Mouse (Mus musculus) heart, embryonic 11.5 days (tissue): ENCODE measurements around the gene Srgap3. TPM values are rescaled to one million over a fixed set of nuclear protein-coding genes. Genes with fewer than 3 reads are reported as not detected.

Experiments used
- ATAC-seq: fragments of 200-750 bp; cut with Nextera tagmentation; replicated peaks from 2 replicates; pipeline ENCODE4 v1.8.0; 2017; ENCODE audit warnings: moderate library complexity; ENCODE audit not compliant: insufficient number of reproducible peaks, low FRiP score, low TSS enrichment
- H3K27ac ChIP-seq: fragments of 300-500 bp; sonication (generic); 2 replicates; pipeline ENCODE4 v1.5.1; 2014; ENCODE audit warnings: mild to moderate bottlenecking, low read depth, low read length
- H3K27me3 ChIP-seq: fragments of 300-500 bp; sonication (generic); 2 replicates; pipeline ENCODE4 v1.6.1; 2014; ENCODE audit warnings: mild to moderate bottlenecking, low read length, mixed read lengths; ENCODE audit not compliant: control insufficient read depth, insufficient read depth
- H3K36me3 ChIP-seq: fragments of 300-500 bp; sonication (generic); 2 replicates; pipeline ENCODE4 v1.6.1; 2014; ENCODE audit warnings: mild to moderate bottlenecking, low read length, moderate library complexity, mixed read lengths; ENCODE audit not compliant: control insufficient read depth, insufficient read depth
- H3K4me1 ChIP-seq: fragments of 300-500 bp; sonication (generic); 2 replicates; pipeline ENCODE4 v1.6.1; 2014; ENCODE audit warnings: low read length; ENCODE audit not compliant: control insufficient read depth, insufficient read depth
- H3K4me2 ChIP-seq: fragments of 300-500 bp; sonication (generic); 2 replicates; pipeline ENCODE4 v1.6.1; 2014; ENCODE audit warnings: mild to moderate bottlenecking, moderate library complexity
- H3K4me3 ChIP-seq: fragments of 300-500 bp; sonication (generic); 2 replicates; pipeline ENCODE4 v1.5.1; 2014; ENCODE audit warnings: low read depth, low read length
- H3K9ac ChIP-seq: fragments of 300-500 bp; sonication (generic); 2 replicates; pipeline ENCODE4 v1.6.1; 2014; ENCODE audit warnings: mild to moderate bottlenecking, low read depth, low read length, moderate library complexity
- H3K9me3 ChIP-seq: fragments of 300-500 bp; sonication (generic); replicated peaks from 2 replicates; pipeline ENCODE4 v1.6.1; 2016; ENCODE audit warnings: low read length; ENCODE audit not compliant: control insufficient read depth
- WGBS: fragments of 180-500 bp; shearing (Covaris S2); extraction: QIAGEN DNeasy Blood & Tissue Kit; methylation state at CpG from one replicate; pipeline ENCODE4 v1.1.7; 2014; ENCODE audit not compliant: insufficient replicate concordance; 5-methylcytosine and 5-hydroxymethylcytosine counted together
- polyA plus RNA-seq: library from polyadenylated mRNA; unstranded; fragments of >200 nt; fragmentation: Nextera tagmentation; extraction: Ambion mirVana; gene quantifications from 2 replicates; pipeline ENCODE4 v1.2.1, GENCODE M21; 2014

Gene Srgap3
- polyA plus RNA-seq, 1 experiment from 2014 or later = 1.2 TPM

DNA sequence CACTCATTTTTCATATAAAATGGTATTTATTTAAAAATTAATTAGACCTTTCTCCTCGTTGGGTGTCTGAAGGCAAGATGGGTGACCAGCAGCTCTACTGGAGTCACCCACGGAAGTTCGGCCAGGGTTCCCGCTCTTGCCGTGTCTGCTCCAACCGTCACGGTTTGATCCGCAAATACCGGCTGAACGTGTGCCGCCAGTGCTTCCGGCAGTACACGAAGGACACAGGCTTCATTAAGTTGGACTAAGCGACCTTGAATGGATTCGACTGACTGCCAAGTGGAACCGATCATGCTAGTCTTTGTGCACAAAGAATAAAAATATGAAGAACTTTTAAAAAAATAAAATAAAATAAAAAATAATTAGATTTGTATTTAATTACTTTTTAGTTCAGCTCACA lies 29.1 kb upstream of the Srgap3 start:
- Histone ChIP-seq H3K4me1 (peaks cover 12% of the 10 kb centered on the region), H3K9ac (no peak overlapping the region), H3K36me3 (no peaks in the 10 kb centered on the region), H3K27me3 (no peaks in the 10 kb centered on the region), H3K4me3 (no peak overlapping the region), H3K9me3 (no peaks in the 10 kb centered on the region), H3K4me2 (no peak overlapping the region), H3K27ac (no peak overlapping the region)
- no peak for ATAC-seq
- WGBS = 92% methylated on average over 16 of the region's 16 CpGs

DNA sequence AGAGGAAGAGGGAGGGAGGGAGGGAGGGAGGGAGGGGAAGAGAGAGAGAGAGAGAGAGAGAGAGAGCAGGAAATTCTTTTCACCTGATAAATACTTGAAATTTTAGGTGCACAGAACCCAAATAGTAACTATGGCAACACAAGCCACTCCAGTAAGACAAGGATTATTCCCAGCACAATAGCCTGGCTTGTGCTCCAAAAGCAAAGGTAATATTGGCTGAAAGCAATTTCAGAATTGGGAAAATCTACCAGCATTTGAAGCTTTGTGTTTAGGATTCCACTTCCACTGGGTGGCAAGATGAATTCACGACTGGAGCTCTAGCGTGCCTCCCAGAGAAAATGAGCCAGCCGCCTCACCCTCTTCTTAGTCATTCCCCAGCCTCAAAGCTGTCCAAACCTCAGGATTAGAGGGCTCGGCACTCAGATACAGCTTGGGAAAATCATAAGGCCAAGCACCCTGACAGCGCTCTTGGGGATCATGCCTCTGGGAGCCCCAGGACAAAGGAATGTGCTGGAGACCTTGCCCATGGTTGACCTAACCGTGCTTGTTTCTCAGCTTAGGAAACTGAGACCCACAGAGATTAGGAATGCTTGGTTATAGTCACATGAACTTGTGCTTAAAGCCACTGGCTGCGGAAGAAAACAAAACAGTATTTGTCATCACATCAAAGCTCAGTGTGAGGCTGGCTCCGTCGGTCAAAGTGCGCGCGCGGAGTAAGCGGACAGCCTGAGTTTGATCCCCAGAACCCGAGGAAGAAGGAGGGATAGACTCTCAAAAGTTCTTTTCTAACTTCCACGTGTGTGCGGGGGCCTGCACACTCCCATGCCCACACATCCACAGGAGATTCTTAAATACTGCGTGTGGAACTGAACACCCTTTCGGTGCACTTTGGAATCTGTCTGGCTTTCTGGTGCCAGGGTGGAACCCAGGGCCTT lies 27.0 kb upstream of the Srgap3 start:
- Histone ChIP-seq H3K4me3 (no peak overlapping the region), H3K4me2 (no peak overlapping the region), H3K9ac (no peak overlapping the region), H3K36me3 (no peaks in the 10 kb centered on the region), H3K27ac (no peak overlapping the region), H3K9me3 (no peaks in the 10 kb centered on the region), H3K27me3 (no peaks in the 10 kb centered on the region), H3K4me1 (peaks cover 12% of the 10 kb centered on the region)
- no peak for ATAC-seq
- 71% methylated on average over 19 of the region's 19 CpGs for WGBS

DNA sequence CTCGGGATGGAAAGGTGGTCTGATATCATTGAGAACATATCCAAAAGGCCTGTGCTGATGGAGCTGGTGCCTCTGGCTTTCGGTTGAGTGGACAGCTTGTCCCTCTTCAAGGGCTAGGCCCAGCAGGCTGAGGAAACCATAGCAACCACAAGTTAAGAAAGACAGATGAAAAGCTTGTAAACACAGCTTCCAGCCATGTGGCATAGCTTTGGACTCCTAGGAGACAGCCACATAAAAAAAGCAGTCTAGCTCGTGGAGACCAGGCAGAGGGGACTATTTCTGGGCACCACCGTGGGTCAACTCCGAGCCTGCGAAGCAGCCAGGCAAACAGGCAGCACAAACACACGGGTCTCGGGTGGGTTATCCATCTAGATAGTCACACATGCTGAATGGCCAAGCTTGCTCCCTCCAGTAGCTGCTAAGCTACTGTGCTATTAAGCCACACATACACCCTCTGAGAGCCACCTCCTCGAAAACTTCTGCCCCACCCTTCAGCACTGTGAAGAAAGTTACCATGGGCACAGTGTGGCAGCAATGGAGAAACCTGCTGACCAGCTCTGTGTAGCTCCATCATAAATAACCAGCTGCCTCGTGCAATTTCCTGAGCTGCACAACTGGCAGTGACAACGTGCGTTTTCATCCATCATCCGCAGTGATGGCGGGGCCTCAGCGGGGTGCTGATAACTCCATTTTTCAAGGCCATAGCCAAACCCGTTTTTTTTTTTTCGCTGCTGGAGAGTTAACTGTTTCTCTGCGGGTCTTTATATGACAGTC lies 26.0 kb upstream of the Srgap3 start:
- Histone ChIP-seq H3K4me2 (no peak overlapping the region; the same call in 1 of the 2 replicates), H3K9me3 (no peaks in the 10 kb centered on the region), H3K36me3 (no peaks in the 10 kb centered on the region), H3K27ac (peak overlapping the region; percentile 22; the same call in 1 of the 2 replicates), H3K4me3 (no peak overlapping the region), H3K4me1 (peaks cover 12% of the 10 kb centered on the region), H3K9ac (no peak overlapping the region), H3K27me3 (no peaks in the 10 kb centered on the region)
- peak; percentile 24; the same call in 1 of the 2 replicates for ATAC-seq
- WGBS = 38% methylated on average over 18 of the region's 18 CpGs

DNA sequence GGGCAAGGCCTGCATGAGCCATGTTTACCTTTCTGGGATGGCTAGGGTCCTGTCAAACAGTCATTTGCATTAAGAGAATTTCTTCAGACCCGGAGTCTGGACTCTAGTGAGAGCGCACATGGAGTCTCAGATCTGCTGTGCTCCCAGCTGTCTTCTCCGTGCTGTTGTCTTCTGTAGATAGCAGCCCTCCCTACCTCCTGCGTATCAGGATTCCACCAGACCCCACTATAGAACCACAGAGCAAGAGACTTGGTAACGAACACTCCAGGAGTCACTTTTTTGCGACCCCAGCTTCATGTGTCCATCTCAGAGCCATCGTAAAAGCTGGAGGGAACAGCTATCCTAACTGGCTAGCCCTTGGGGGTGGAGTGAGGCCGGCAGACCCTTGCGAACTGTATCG lies 25.1 kb upstream of the Srgap3 start:
- ATAC-seq = no peak
- Histone ChIP-seq H3K36me3 (no peaks in the 10 kb centered on the region), H3K27ac (no peak overlapping the region), H3K9ac (no peak overlapping the region), H3K4me2 (no peak overlapping the region), H3K9me3 (no peaks in the 10 kb centered on the region), H3K4me3 (no peak overlapping the region), H3K4me1 (peaks cover 12% of the 10 kb centered on the region), H3K27me3 (no peaks in the 10 kb centered on the region)
- 63% methylated on average over 10 of the region's 10 CpGs for WGBS

DNA sequence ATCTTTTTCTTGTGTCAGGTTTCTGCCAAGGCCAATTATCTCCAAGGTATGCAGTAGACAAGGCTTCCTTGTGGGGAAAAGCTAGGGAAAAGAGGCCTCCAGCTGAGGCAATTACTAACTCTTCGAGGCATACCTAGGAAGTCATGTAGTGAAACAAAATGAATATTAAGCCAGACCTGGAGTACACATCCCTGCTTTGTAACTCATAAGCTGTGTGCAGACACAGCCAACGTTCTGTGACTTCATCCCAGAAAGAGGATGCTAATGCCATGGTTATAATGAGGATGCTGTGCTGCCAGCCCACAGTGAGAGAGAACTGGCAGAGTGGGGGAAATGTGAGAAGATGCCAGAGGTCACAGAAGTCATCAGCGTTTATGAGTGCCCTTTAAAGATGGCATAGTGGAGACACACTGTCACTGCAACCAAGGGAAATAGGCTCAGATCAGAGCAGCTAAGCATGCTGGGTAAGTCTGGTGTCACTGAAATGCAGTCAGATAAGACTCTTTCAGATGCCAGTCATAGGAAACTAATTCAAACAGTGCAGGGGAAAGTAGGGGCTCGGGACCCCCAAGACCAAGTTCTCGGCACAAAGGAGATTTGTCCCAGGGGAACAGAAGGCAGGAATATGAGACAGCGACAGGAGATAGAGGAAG lies 24.2 kb upstream of the Srgap3 start:
- H3K27ac ChIP-seq = no peak overlapping the region
- H3K4me1 ChIP-seq = peaks cover 12% of the 10 kb centered on the region
- H3K4me2 ChIP-seq = no peak overlapping the region
- no peaks in the 10 kb centered on the region for H3K27me3 ChIP-seq
- WGBS = 53% methylated on average over 6 of the region's 6 CpGs
- ATAC-seq = no peak
- no peaks in the 10 kb centered on the region for H3K36me3 ChIP-seq
- H3K4me3 ChIP-seq = no peak overlapping the region
- no peak overlapping the region for H3K9ac ChIP-seq
- no peaks in the 10 kb centered on the region for H3K9me3 ChIP-seq

DNA sequence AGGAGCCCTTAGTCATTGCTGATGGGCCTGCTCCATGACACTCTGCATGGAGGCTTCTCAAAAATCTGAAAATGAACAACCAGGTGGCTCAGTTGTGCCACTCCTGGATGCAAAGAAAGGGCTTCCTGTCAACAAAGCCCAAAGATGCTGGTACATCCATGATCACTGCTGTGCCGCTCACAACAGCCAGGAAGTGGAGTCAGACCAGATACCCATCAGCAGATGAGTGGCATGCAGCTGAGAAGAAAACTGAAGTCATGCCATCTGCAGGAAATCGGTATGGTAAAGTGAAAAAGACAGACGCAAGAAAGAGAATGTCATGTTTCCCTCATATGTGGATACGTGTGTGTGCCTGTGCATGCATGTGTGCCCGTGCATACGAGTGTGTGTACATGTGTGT lies 20.3 kb upstream of the Srgap3 start:
- no peak overlapping the region for H3K27ac ChIP-seq
- H3K4me2 ChIP-seq = no peak overlapping the region
- no peak overlapping the region for H3K9ac ChIP-seq
- no peak overlapping the region for H3K4me3 ChIP-seq
- no peaks in the 10 kb centered on the region for H3K27me3 ChIP-seq
- WGBS = 82% methylated on average over 6 of the region's 6 CpGs
- no peak for ATAC-seq
- H3K4me1 ChIP-seq = peaks cover 2% of the 10 kb centered on the region; the same call in 1 of the 2 replicates
- H3K36me3 ChIP-seq = no peaks in the 10 kb centered on the region
- H3K9me3 ChIP-seq = no peaks in the 10 kb centered on the region

DNA sequence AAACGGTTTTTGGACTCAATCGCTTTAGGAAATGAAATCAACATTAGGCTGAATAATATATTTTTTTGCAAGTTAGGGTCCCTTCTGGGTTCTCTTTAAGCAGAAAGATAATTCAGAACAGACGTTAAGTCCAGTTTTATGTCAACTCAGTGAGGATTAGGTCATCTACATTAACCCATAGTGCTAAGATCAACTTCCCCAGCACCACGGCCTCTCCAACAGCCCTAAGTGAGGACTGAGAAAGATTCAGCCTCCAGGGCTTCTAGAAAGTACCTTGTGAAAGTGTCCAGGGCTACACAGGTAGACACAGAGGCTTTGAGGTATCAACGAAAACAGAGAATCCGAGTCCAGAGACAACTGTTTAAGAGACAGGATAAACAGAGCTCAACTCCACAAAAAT lies 11.3 kb upstream of the Srgap3 start:
- H3K4me3 ChIP-seq = no peak overlapping the region
- H3K27ac ChIP-seq = no peak overlapping the region
- H3K27me3 ChIP-seq = 0 out of 2 replicates have a peak, but pooled peaks cover 3% of the 10 kb centered on the region
- H3K4me1 ChIP-seq = no peaks in the 10 kb centered on the region
- 73% methylated on average over 6 of the region's 6 CpGs for WGBS
- H3K4me2 ChIP-seq = no peak overlapping the region
- H3K9ac ChIP-seq = no peak overlapping the region
- ATAC-seq = no peak
- H3K36me3 ChIP-seq = no peaks in the 10 kb centered on the region
- H3K9me3 ChIP-seq = no peaks in the 10 kb centered on the region

DNA sequence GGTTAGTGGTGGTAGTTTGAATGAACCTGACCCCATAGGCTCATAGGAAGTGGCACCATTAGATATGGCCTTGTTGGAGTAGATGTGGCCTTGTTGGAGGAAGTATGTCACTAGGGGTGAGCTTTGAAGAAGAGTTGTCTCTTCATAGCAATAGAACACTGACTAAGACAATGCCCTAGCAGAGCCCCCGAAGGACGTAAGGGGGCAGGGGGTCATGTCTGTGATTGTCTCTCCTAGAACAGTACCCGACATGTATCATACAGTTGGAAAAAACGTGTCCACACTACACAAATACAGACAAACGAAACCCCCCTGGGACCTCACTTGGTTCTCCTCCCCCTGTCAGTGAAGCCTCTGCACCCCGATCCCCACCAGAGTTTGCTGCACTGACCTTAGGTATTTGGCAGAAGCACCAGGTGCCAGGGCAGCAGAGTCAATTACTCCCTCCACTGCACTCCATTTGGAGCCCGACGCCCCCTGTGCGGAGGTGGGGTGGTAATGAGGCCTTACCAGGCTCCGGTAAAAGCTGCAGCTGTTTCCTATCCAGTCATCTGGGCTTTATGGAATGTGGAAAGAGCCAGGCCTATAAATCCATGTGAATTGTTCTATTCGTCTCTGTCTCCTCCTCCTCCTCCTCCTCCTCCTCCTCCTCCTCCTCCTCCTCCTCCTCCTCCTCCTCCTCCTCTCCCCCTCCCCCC lies 10.7 kb upstream of the Srgap3 start:
- Histone ChIP-seq H3K4me1 (no peaks in the 10 kb centered on the region), H3K4me2 (no peak overlapping the region), H3K36me3 (no peaks in the 10 kb centered on the region), H3K27ac (no peak overlapping the region), H3K27me3 (0 out of 2 replicates have a peak, but pooled peaks cover 3% of the 10 kb centered on the region), H3K9ac (no peak overlapping the region), H3K9me3 (no peaks in the 10 kb centered on the region), H3K4me3 (no peak overlapping the region)
- WGBS = 56% methylated on average over 11 of the region's 11 CpGs
- ATAC-seq = no peak
